Mouse (Mus musculus): ENCODE measurements around the gene 1700018B08Rik. TPM values are rescaled to one million over a fixed set of nuclear protein-coding genes. Genes with fewer than 3 reads are reported as not detected.

The 1700018B08Rik gene
- polyA plus RNA-seq, 2 experiments, result not detected

- 85% methylated on average over 16 of the region's 16 CpGs for WGBS (ENCODE audit: insufficient replicate concordance)
These were observed 14.4 kb upstream of the 1700018B08Rik start for GRCm38 (mm10) chr8:121558538-121558937.

GRCm38 (mm10) chr8:121557746-121558145, 13.6 kb upstream of the 1700018B08Rik start:
- Histone ChIP-seq H3K4me3 (ENCODE audit: insufficient read depth in 1 of 2, low read depth in 2 of 2, low read length in 2 of 2) (no peak overlapping the region), H3K4me2 (ENCODE audit: low read depth) (no peak overlapping the region), H3K9ac (replicated peaks) (no peak overlapping the region), H3K36me3 (replicated peaks; ENCODE audit: control insufficient read depth, insufficient read depth, low read depth) (peaks cover 2% of the 10 kb centered on the region; the same call in 1 of the 2 replicates), H3K27ac (no peak overlapping the region), H3K27me3 (ENCODE audit: control insufficient read depth, insufficient read depth, low read length) (no peaks in the 10 kb centered on the region), H3K9me3 (ENCODE audit: control insufficient read depth, low read length) (no peaks in the 10 kb centered on the region), H3K4me1 (replicated peaks; ENCODE audit: control insufficient read depth in 2 of 2, insufficient read depth in 2 of 2, low read length in 1 of 2) (no peaks in the 10 kb centered on the region)
- WGBS (ENCODE audit: insufficient replicate concordance), result 81% methylated on average over 11 of the region's 11 CpGs
- DNase-seq (ENCODE audit: low read depth in 3 of 3, low spot score in 3 of 3) (no peak), ATAC-seq (ENCODE audit: insufficient read depth) (no peak)
- TF ChIP-seq EP300 (IDR thresholded peaks at IDR 0.05; ENCODE audit: low read depth) (no peak), CTCF (IDR thresholded peaks at IDR 0.05; ENCODE audit: low read depth) (no peak)

More at GRCm38 (mm10) chr8:121558538-121558937, 14.4 kb upstream of the 1700018B08Rik start:
- H3K4me2 ChIP-seq (ENCODE audit: low read depth), result no peak overlapping the region
- H3K27me3 ChIP-seq (ENCODE audit: control insufficient read depth, insufficient read depth, low read length), result no peaks in the 10 kb centered on the region
- no peaks in the 10 kb centered on the region for H3K36me3 ChIP-seq (replicated peaks; ENCODE audit: control insufficient read depth, insufficient read depth, low read depth)
- no peak overlapping the region for H3K27ac ChIP-seq
- no peak overlapping the region for H3K9ac ChIP-seq (replicated peaks)
- ATAC-seq (ENCODE audit: insufficient read depth) (no peak), DNase-seq (ENCODE audit: low read depth in 3 of 3, low spot score in 3 of 3) (no peak)
- no peaks in the 10 kb centered on the region for H3K9me3 ChIP-seq (ENCODE audit: control insufficient read depth, low read length)
- H3K4me1 ChIP-seq (replicated peaks; ENCODE audit: control insufficient read depth in 2 of 2, insufficient read depth in 2 of 2, low read length in 1 of 2), result no peaks in the 10 kb centered on the region
- no peak overlapping the region for H3K4me3 ChIP-seq (ENCODE audit: insufficient read depth in 1 of 2, low read depth in 2 of 2, low read length in 2 of 2)
- TF ChIP-seq EP300 (IDR thresholded peaks at IDR 0.05; ENCODE audit: low read depth) (no peak), CTCF (IDR thresholded peaks at IDR 0.05; ENCODE audit: low read depth) (peak; percentile 30; the same call in 1 of the 2 replicates)

- Histone ChIP-seq H3K4me1 (replicated peaks; ENCODE audit: control insufficient read depth in 2 of 2, insufficient read depth in 2 of 2, low read length in 1 of 2) (no peaks in the 10 kb centered on the region), H3K4me3 (ENCODE audit: insufficient read depth in 1 of 2, low read depth in 2 of 2, low read length in 2 of 2) (no peak overlapping the region), H3K9ac (replicated peaks) (no peak overlapping the region), H3K36me3 (replicated peaks; ENCODE audit: control insufficient read depth, insufficient read depth, low read depth) (peaks cover 2% of the 10 kb centered on the region; the same call in 1 of the 2 replicates), H3K9me3 (ENCODE audit: control insufficient read depth, low read length) (no peaks in the 10 kb centered on the region), H3K4me2 (ENCODE audit: low read depth) (no peak overlapping the region), H3K27me3 (ENCODE audit: control insufficient read depth, insufficient read depth, low read length) (no peaks in the 10 kb centered on the region), H3K27ac (no peak overlapping the region)
- WGBS (ENCODE audit: insufficient replicate concordance), result 86% methylated on average over 32 of the region's 32 CpGs
- TF ChIP-seq CTCF (IDR thresholded peaks at IDR 0.05; ENCODE audit: low read depth) (no peak), EP300 (IDR thresholded peaks at IDR 0.05; ENCODE audit: low read depth) (no peak)
- no peak for ATAC-seq (ENCODE audit: insufficient read depth)
- no peak for DNase-seq (ENCODE audit: low read depth in 3 of 3, low spot score in 3 of 3)
These were observed 9.8 kb upstream of the 1700018B08Rik start for GRCm38 (mm10) chr8:121553831-121554475.

- Histone ChIP-seq H3K36me3 (replicated peaks; ENCODE audit: control insufficient read depth, insufficient read depth, low read depth) (peaks cover 2% of the 10 kb centered on the region; the same call in 1 of the 2 replicates), H3K9me3 (ENCODE audit: control insufficient read depth, low read length) (no peaks in the 10 kb centered on the region), H3K4me1 (replicated peaks; ENCODE audit: control insufficient read depth in 2 of 2, insufficient read depth in 2 of 2, low read length in 1 of 2) (no peaks in the 10 kb centered on the region), H3K9ac (replicated peaks) (no peak overlapping the region), H3K27ac (no peak overlapping the region), H3K4me3 (ENCODE audit: insufficient read depth in 1 of 2, low read depth in 2 of 2, low read length in 2 of 2) (no peak overlapping the region), H3K27me3 (ENCODE audit: control insufficient read depth, insufficient read depth, low read length) (no peaks in the 10 kb centered on the region), H3K4me2 (ENCODE audit: low read depth) (no peak overlapping the region)
- ATAC-seq (ENCODE audit: insufficient read depth) (no peak), DNase-seq (ENCODE audit: low read depth in 3 of 3, low spot score in 3 of 3) (no peak)
- 81% methylated on average over 9 of the region's 9 CpGs for WGBS (ENCODE audit: insufficient replicate concordance)
- TF ChIP-seq CTCF (IDR thresholded peaks at IDR 0.05; ENCODE audit: low read depth), result no peak
- no peak for TF ChIP-seq EP300 (IDR thresholded peaks at IDR 0.05; ENCODE audit: low read depth)
These were observed 8.4 kb upstream of the 1700018B08Rik start for GRCm38 (mm10) chr8:121552506-121552905.

GRCm38 (mm10) chr8:121551065-121551985, 7.2 kb upstream of the 1700018B08Rik start:
- TF ChIP-seq CTCF (IDR thresholded peaks at IDR 0.05; ENCODE audit: low read depth) (no peak), EP300 (IDR thresholded peaks at IDR 0.05; ENCODE audit: low read depth) (no peak)
- DNase-seq (ENCODE audit: low read depth in 3 of 3, low spot score in 3 of 3), result no peak
- no peak overlapping the region for H3K4me2 ChIP-seq (ENCODE audit: low read depth)
- H3K9me3 ChIP-seq (ENCODE audit: control insufficient read depth, low read length), result no peaks in the 10 kb centered on the region
- no peak overlapping the region for H3K4me3 ChIP-seq (ENCODE audit: insufficient read depth in 1 of 2, low read depth in 2 of 2, low read length in 2 of 2)
- no peak for ATAC-seq (ENCODE audit: insufficient read depth)
- H3K27ac ChIP-seq, result no peak overlapping the region
- H3K4me1 ChIP-seq (replicated peaks; ENCODE audit: control insufficient read depth in 2 of 2, insufficient read depth in 2 of 2, low read length in 1 of 2), result no peaks in the 10 kb centered on the region
- H3K36me3 ChIP-seq (replicated peaks; ENCODE audit: control insufficient read depth, insufficient read depth, low read depth), result peaks cover 2% of the 10 kb centered on the region; the same call in 1 of the 2 replicates
- 75% methylated on average over 24 of the region's 24 CpGs for WGBS (ENCODE audit: insufficient replicate concordance)
- H3K27me3 ChIP-seq (ENCODE audit: control insufficient read depth, insufficient read depth, low read length), result no peaks in the 10 kb centered on the region
- no peak overlapping the region for H3K9ac ChIP-seq (replicated peaks)

All from liver, embryonic 14.5 days (tissue).